Mouse (Mus musculus): ENCODE measurements around the gene Sart1. TPM values are rescaled to one million over a fixed set of nuclear protein-coding genes. Genes with fewer than 3 reads are reported as not detected.
A peak's percentile ranks its signal among the peaks of the same experiment; 100 is the strongest.
"Not testable (repeated sequence)": the region's sequence is repeated elsewhere in the genome, so short reads cannot be mapped to it uniquely, and the experiment has no call there.

The Sart1 gene
- polyA plus RNA-seq, 1 experiment from 2014 or later, result 77.1 TPM

- peaks cover 40% of the 10 kb centered on the region for H3K36me3 ChIP-seq
- peak; percentile 94 for ATAC-seq (ENCODE audit: low FRiP score, low read depth)
- under 1% methylated on average over 88 of the region's 92 CpGs for WGBS
- peak within 1 kb of the TSS; percentile 98 for H3K27ac ChIP-seq (replicated peaks)
- H3K9me3 ChIP-seq, result no peaks in the 10 kb centered on the region
- peak within 1 kb of the TSS; percentile 69 for H3K4me2 ChIP-seq
- H3K4me3 ChIP-seq, result peak within 1 kb of the TSS; percentile 66
- peaks cover 22% of the 10 kb centered on the region for H3K4me1 ChIP-seq (replicated peaks)
- no peaks in the 10 kb centered on the region for H3K27me3 ChIP-seq
- H3K9ac ChIP-seq, result peak within 1 kb of the TSS; percentile 80
Measured at GRCm38 (mm10) chr19:5366175-5367052, 22.1 kb downstream of the Sart1 start, which contains the start of gene Eif1ad. Gene Eif1ad, plus strand, starts transcription at chr19:5366741.

DNA sequence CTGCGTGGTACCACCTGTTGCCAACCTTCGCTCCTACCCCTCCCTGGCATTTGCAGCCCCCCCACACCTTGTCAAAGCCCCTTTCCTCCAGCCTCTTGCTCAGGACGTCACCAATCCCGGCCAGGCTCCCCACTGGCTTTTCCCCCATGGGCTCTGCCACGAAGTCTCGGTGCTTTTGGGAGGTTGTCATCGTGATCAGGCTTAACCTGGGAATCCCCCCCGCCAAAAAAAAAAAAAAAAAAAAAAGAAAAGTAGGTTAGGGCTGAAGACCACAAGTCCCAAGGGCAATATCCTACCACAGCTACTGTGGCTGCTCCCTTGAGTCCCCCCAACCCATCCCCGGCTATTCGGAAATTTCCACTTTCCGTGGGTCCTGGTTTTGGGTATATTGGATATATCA lies 22.8 kb downstream of the Sart1 start:
- peak overlapping the region; percentile 80 for H3K9ac ChIP-seq
- H3K36me3 ChIP-seq, result peaks cover 36% of the 10 kb centered on the region
- peak overlapping the region; percentile 98 for H3K27ac ChIP-seq (replicated peaks)
- 23% methylated on average over 11 of the region's 11 CpGs for WGBS
- H3K4me3 ChIP-seq, result peak overlapping the region; percentile 66
- no peaks in the 10 kb centered on the region for H3K27me3 ChIP-seq
- no peaks in the 10 kb centered on the region for H3K9me3 ChIP-seq
- peaks cover 22% of the 10 kb centered on the region for H3K4me1 ChIP-seq (replicated peaks)
- ATAC-seq (ENCODE audit: low FRiP score, low read depth), result no peak
- H3K4me2 ChIP-seq, result peak overlapping the region; percentile 69

- ATAC-seq (ENCODE audit: low FRiP score, low read depth), result no peak
- WGBS, result 90% methylated on average over 2 of the region's 2 CpGs
- H3K27me3 ChIP-seq, result no peaks in the 10 kb centered on the region
Measured at GRCm38 (mm10) chr19:5364124-5364523, 24.4 kb downstream of the Sart1 start.

DNA sequence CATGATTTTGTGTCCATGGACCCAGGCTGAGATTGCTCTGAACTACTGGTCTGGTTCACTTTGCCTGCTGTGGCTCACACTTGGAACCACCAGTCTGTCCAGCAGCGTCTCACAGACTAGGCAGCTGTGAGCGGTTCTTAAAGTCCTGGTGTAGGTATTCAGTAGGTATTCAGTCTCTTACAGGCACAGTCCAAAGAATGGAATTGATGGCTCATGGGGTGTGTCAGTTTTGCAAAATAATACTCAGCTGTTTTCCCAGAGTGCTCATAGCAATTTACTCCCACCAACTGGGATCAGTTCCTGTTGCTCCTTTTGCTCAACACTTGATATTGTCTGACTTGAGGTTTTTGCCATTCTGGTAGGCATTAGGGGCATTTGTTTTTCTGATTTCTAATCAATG lies 26.3 kb downstream of the Sart1 start:
- Histone ChIP-seq H3K27me3 (no peaks in the 10 kb centered on the region), H3K4me3 (no peak overlapping the region), H3K4me1 (replicated peaks) (peaks cover 7% of the 10 kb centered on the region), H3K9me3 (no peaks in the 10 kb centered on the region), H3K4me2 (no peak overlapping the region), H3K36me3 (peaks cover 14% of the 10 kb centered on the region), H3K27ac (replicated peaks) (no peak overlapping the region), H3K9ac (no peak overlapping the region)
- ATAC-seq (ENCODE audit: low FRiP score, low read depth), result no peak
- WGBS, result 87% methylated on average over 2 of the region's 2 CpGs

More at GRCm38 (mm10) chr19:5364124-5364523, 24.4 kb downstream of the Sart1 start:
- Histone ChIP-seq H3K9me3 (no peaks in the 10 kb centered on the region), H3K36me3 (peaks cover 20% of the 10 kb centered on the region), H3K4me3 (no peak overlapping the region), H3K4me2 (no peak overlapping the region), H3K4me1 (replicated peaks) (peaks cover 22% of the 10 kb centered on the region), H3K27ac (replicated peaks) (no peak overlapping the region), H3K9ac (no peak overlapping the region)

DNA sequence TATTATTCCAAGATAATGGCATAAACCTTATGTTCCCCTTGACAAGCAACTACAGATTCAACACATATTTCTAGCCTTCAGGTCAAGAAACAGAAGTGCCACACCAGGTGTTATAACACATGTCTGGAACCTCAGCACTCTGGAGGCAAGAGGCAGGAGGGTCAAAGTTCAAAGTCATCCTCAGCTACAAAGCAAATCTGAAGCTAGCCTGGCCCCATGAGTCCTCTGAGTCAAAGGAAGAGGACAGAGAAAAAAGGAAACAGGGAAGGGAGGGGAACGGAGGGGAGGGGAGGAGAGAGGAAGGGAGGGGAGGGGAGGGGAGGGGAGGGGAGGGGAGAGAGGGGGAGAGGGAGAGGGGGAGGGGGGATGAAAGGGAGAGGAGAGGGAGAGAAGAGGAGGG lies 32.4 kb downstream of the Sart1 start:
- WGBS, result no CpG with 5 or more reads among the region's 1 CpGs

DNA sequence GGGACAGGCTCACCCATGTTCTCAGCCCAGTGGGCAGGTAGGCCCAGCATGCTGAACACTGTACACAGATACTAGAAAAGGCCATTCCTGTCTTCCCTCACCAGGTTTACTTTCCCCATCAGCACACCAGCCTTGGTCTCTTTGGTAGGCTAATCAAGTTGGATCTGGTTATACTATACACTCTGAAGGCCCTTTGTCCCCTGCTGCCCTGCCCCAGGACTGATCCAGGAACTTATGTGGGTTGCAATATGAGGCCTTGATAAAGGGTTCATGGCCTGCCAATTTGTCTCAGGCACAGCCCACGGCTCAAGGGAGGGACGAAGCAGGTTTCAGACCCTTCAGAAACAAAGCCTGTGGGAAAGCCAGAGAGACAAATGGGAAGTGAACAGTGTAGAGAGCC lies 34.9 kb downstream of the Sart1 start:
- WGBS, result 67% methylated on average over 2 of the region's 2 CpGs

More for the DNA sequence above, 32.4 kb downstream of the Sart1 start:
- H3K4me2 ChIP-seq, result no peak overlapping the region
- no peaks in the 10 kb centered on the region for H3K4me1 ChIP-seq (replicated peaks)
- no peak for ATAC-seq (ENCODE audit: low FRiP score, low read depth)
- no peaks in the 10 kb centered on the region for H3K9me3 ChIP-seq
- H3K27ac ChIP-seq (replicated peaks), result no peak overlapping the region
- H3K4me3 ChIP-seq, result no peak overlapping the region
- no peak overlapping the region for H3K9ac ChIP-seq
- no peaks in the 10 kb centered on the region for H3K27me3 ChIP-seq
- no peaks in the 10 kb centered on the region for H3K36me3 ChIP-seq

GRCm38 (mm10) chr19:5349502-5349873 lies 39.0 kb downstream of the Sart1 start, which contains the start of gene Cst6:
Gene Cst6, minus strand, starts transcription at chr19:5349574.
- H3K9me3 ChIP-seq; H3K36me3 ChIP-seq; H3K4me1 ChIP-seq (replicated peaks); H3K27ac ChIP-seq (replicated peaks); ATAC-seq (ENCODE audit: low FRiP score, low read depth); H3K27me3 ChIP-seq: not testable (repeated sequence)
- Histone ChIP-seq H3K4me2 (peak within 1 kb of the TSS; percentile 77), H3K4me3 (peak within 1 kb of the TSS; percentile 40), H3K9ac (peak within 1 kb of the TSS; percentile 51)
- WGBS, result 60% methylated on average over 6 of the region's 6 CpGs

More for the DNA sequence above, 34.9 kb downstream of the Sart1 start:
- Histone ChIP-seq H3K27ac (replicated peaks) (no peak overlapping the region), H3K4me3 (no peak overlapping the region), H3K9ac (no peak overlapping the region), H3K36me3 (no peaks in the 10 kb centered on the region), H3K4me1 (replicated peaks) (peaks cover 7% of the 10 kb centered on the region), H3K4me2 (no peak overlapping the region), H3K27me3 (0 out of 2 replicates have a peak, but pooled peaks cover 4% of the 10 kb centered on the region), H3K9me3 (no peaks in the 10 kb centered on the region)
- ATAC-seq (ENCODE audit: low FRiP score, low read depth), result no peak

DNA sequence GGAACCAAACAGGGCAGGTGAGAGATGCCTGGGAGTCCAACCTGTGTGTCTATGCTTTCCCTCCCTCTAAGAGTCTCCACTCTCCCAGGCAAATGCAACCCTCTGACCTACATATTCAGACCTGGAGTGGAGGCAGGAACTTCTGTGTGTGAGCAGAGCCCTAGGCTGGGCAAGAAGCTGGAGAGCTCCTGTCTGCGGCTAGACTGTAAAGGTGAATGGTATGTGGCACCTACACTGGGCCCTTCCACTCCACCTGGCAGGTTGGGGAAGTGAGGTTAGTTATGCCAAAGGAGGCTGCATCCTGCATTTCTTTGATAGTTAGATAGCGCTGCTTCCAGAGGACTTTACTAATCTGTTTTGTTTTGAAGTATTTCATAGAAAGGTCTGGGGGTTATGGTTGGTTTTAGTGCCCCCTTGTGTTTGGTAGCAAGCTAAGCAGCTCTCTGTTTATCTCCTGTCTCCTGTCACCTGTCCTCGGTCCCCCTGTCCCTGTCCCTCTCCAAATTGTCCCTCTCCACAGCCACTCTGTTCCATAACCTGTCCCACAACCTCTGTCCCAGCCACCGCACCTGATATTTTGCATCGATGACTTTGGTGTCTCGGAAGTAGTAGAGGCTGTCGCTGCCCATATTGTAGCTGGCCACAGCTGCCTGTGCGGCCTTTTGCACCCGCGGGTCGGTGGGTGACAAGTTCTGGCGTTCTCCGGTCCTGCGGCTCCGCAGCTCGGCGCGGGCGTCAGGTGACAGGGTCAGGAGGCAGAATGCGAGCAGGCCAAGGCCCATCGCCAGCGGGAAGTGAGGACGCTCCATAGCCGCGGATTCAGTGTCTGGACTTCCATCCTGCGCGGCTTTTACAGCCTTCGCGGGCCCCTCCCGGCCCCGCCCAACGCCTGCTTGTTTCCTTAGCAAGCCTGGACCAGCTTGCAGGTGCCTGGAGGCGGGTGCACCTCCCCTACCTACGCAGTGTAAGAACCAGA lies 39.7 kb downstream of the Sart1 start:
- 4% methylated on average over 34 of the region's 34 CpGs for whole genome bisulfite sequencing
- ATAC-seq (ENCODE audit: low FRiP score, low read depth), result peak; percentile 59; the same call in 1 of the 2 replicates

GRCm38 (mm10) chr19:5348064-5348463 lies 40.4 kb downstream of the Sart1 start:
- no peak overlapping the region for H3K9ac ChIP-seq
- no peak overlapping the region for H3K4me2 ChIP-seq
- peaks cover 10% of the 10 kb centered on the region for H3K4me1 ChIP-seq (replicated peaks)
- H3K27me3 ChIP-seq, result 0 out of 2 replicates have a peak, but pooled peaks cover 4% of the 10 kb centered on the region
- no peaks in the 10 kb centered on the region for H3K9me3 ChIP-seq
- H3K4me3 ChIP-seq, result no peak overlapping the region
- H3K27ac ChIP-seq (replicated peaks), result no peak overlapping the region
- no peaks in the 10 kb centered on the region for H3K36me3 ChIP-seq
- WGBS, result 78% methylated on average over 6 of the region's 6 CpGs
- ATAC-seq (ENCODE audit: low FRiP score, low read depth), result no peak

More for the DNA sequence above, 39.7 kb downstream of the Sart1 start:
- H3K27me3 ChIP-seq, result 0 out of 2 replicates have a peak, but pooled peaks cover 4% of the 10 kb centered on the region
- H3K4me1 ChIP-seq (replicated peaks), result peaks cover 10% of the 10 kb centered on the region
- peak overlapping the region; percentile 51 for H3K9ac ChIP-seq
- no peaks in the 10 kb centered on the region for H3K9me3 ChIP-seq
- peak overlapping the region; percentile 77 for H3K4me2 ChIP-seq
- no peak overlapping the region; the same call in 1 of the 2 replicates for H3K27ac ChIP-seq (replicated peaks)
- no peaks in the 10 kb centered on the region for H3K36me3 ChIP-seq
- H3K4me3 ChIP-seq, result peak overlapping the region; percentile 40

DNA sequence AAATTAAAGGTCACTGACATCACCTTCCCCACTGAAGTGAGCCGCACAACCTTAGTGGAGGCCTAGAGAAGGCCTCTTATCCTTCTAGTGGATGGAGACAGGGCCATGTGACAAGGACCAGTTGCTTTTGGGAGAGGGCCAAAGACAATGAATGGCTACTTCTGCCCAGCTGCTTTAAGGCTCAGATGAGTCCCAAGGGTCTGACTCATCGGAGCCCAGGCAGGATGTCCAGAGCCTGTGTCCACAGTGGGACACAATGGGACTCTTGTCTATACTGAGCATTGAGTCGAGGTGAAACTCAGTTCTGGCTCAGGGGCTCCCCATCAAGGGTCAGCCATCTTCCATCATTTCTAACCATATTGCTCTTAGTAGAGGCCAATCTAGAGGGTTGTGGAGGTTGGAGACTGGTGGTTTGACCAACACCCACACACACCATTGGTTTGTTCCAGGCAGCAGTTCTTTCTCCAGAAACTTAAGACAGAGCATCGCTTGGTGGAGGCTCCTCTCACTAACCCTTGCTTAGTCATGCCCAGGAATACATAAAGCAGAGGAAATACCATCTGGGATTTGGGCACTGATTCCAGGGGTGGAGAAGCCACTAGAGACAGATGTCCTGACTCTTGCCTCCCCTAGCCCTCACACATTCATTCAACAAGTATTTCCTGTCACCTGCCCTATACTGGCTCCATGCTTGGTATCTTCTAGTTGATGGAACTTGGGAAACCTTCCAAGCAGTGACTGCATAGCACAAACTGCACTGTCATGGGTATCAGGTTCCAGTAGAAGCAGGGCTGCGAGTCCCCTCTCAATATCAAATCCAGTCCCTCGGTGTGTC lies 43.0 kb downstream of the Sart1 start:
- Histone ChIP-seq H3K4me2 (no peak overlapping the region), H3K9ac (no peak overlapping the region), H3K27ac (replicated peaks) (no peak overlapping the region), H3K4me3 (no peak overlapping the region), H3K36me3 (no peaks in the 10 kb centered on the region), H3K9me3 (no peaks in the 10 kb centered on the region), H3K27me3 (0 out of 2 replicates have a peak, but pooled peaks cover 4% of the 10 kb centered on the region), H3K4me1 (replicated peaks) (peaks cover 10% of the 10 kb centered on the region)
- 79% methylated on average over 6 of the region's 6 CpGs for WGBS
- ATAC-seq (ENCODE audit: low FRiP score, low read depth), result no peak

DNA sequence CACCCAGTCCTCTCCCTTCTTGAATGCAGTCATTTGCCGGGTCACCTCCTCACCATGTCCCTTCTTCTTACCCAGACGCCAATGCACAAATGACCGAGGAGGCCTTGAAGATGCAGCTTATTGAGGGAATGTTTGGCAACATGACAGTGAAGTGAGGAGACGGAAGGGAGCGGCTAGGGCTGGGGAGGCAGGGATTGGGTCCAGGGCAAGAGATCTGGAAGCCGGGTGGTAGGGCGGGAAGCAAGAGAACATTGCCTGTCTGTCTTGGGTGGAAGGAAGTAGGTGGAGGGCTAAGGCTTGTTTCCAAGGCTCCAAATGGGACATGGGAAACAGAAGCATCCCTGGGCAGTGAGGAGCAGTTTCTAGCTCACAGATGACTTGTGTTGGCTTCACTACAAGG lies 47.1 kb downstream of the Sart1 start:
- no peaks in the 10 kb centered on the region for H3K36me3 ChIP-seq
- 90% methylated on average over 7 of the region's 7 CpGs for WGBS
- no peak overlapping the region for H3K9ac ChIP-seq
- H3K4me1 ChIP-seq (replicated peaks), result no peaks in the 10 kb centered on the region
- H3K27ac ChIP-seq (replicated peaks), result no peak overlapping the region
- H3K4me3 ChIP-seq, result no peak overlapping the region
- H3K4me2 ChIP-seq, result no peak overlapping the region
- no peaks in the 10 kb centered on the region for H3K27me3 ChIP-seq
- no peaks in the 10 kb centered on the region for H3K9me3 ChIP-seq
- ATAC-seq (ENCODE audit: low FRiP score, low read depth), result no peak
